Mouse (Mus musculus) hindbrain, embryonic 14.5 days (tissue): ENCODE results near the gene Fam184a. TPM values are rescaled to one million over a fixed set of nuclear protein-coding genes. Genes with fewer than 3 reads are reported as not detected.
A peak's percentile ranks its signal among the peaks of the same experiment; 100 is the strongest.

Experiments used
- ATAC-seq: fragments of 200-750 bp; cut with Nextera tagmentation; 2 replicates; pipeline ENCODE4 v1.8.0; 2017; ENCODE audit warnings: moderate number of reproducible peaks, mild to moderate bottlenecking, moderate TSS enrichment, moderate library complexity; ENCODE audit not compliant: low FRiP score
- DNase-seq: peaks from one replicate; pipeline ENCODE4 v3.0.0-alpha.2; 2015; ENCODE audit warnings: low spot score
- H3K27ac ChIP-seq: fragments of 300-500 bp; sonication (generic); 2 replicates; pipeline ENCODE4 v1.5.1; 2014; ENCODE audit warnings: mild to moderate bottlenecking, moderate library complexity
- H3K27me3 ChIP-seq: fragments of 300-500 bp; sonication (generic); 2 replicates; pipeline ENCODE4 v1.6.1; 2014; ENCODE audit warnings: mild to moderate bottlenecking, low read length, mixed read lengths; ENCODE audit not compliant: control insufficient read depth, insufficient read depth
- H3K36me3 ChIP-seq: fragments of 300-500 bp; sonication (generic); replicated peaks from 2 replicates; pipeline ENCODE4 v1.6.1; 2014; ENCODE audit not compliant: control insufficient read depth, insufficient read depth
- H3K4me1 ChIP-seq: fragments of 300-500 bp; sonication (generic); replicated peaks from 2 replicates; pipeline ENCODE4 v1.6.1; 2014; ENCODE audit warnings: antibody characterized with exemption, low read length, mixed read lengths; ENCODE audit not compliant: control insufficient read depth, insufficient read depth
- H3K4me2 ChIP-seq: fragments of 300-500 bp; sonication (generic); replicated peaks from 2 replicates; pipeline ENCODE4 v1.6.1; 2014; ENCODE audit warnings: mild to moderate bottlenecking, moderate library complexity
- H3K4me3 ChIP-seq: fragments of 300-500 bp; sonication (generic); replicated peaks from 2 replicates; pipeline ENCODE4 v1.5.1; 2014; ENCODE audit warnings: mild to moderate bottlenecking, low read length
- H3K9ac ChIP-seq: fragments of 300-500 bp; sonication (generic); 2 replicates; pipeline ENCODE4 v1.6.1; 2014
- H3K9me3 ChIP-seq: fragments of 300-500 bp; sonication (generic); 2 replicates; pipeline ENCODE4 v1.6.1; 2016; ENCODE audit warnings: low read length; ENCODE audit not compliant: control insufficient read depth
- WGBS: fragments of 180-500 bp; shearing (Covaris S2); extraction: QIAGEN DNeasy Blood & Tissue Kit; methylation state at CpG from one replicate; pipeline ENCODE4 v1.1.7; 2014; 5-methylcytosine and 5-hydroxymethylcytosine counted together
- polyA plus RNA-seq: library from polyadenylated mRNA; unstranded; fragments of >200 nt; fragmentation: Nextera tagmentation; extraction: Ambion mirVana; gene quantifications from 2 replicates; pipeline ENCODE4 v1.2.1, GENCODE M21; 2014

The Fam184a gene
- polyA plus RNA-seq, 1 experiment from 2014 or later, result 15.7 TPM

GRCm38 (mm10) chr10:53752723-53753122 is 1.8 kb upstream of the Fam184a start:
- Histone ChIP-seq H3K27me3 (no peaks in the 10 kb centered on the region), H3K4me1 (peaks cover 17% of the 10 kb centered on the region), H3K27ac (no peak overlapping the region), H3K9ac (no peak overlapping the region), H3K4me2 (no peak overlapping the region), H3K4me3 (no peak overlapping the region), H3K36me3 (no peaks in the 10 kb centered on the region), H3K9me3 (no peaks in the 10 kb centered on the region)
- 96% methylated on average over 1 of the region's 1 CpGs for WGBS
- DNase-seq (no peak), ATAC-seq (no peak)

GRCm38 (mm10) chr10:53750275-53750954 is 508 bp downstream of the Fam184a start:
- peak overlapping the region; percentile 79 for H3K9ac ChIP-seq
- peak; percentile 27 for DNase-seq
- H3K36me3 ChIP-seq, result no peaks in the 10 kb centered on the region
- no peaks in the 10 kb centered on the region for H3K9me3 ChIP-seq
- H3K4me2 ChIP-seq, result peak overlapping the region; percentile 91
- peak; percentile 14 for ATAC-seq
- no peaks in the 10 kb centered on the region for H3K27me3 ChIP-seq
- H3K4me3 ChIP-seq, result peak overlapping the region; percentile 88
- H3K27ac ChIP-seq, result peak overlapping the region; percentile 66
- 11% methylated on average over 32 of the region's 39 CpGs for WGBS
- H3K4me1 ChIP-seq, result peaks cover 17% of the 10 kb centered on the region

- ATAC-seq, result no peak
- WGBS, result 93% methylated on average over 6 of the region's 6 CpGs
Observed at GRCm38 (mm10) chr10:53746039-53746438, 4.9 kb downstream of the Fam184a start.

GRCm38 (mm10) chr10:53742961-53743360 is 8.0 kb downstream of the Fam184a start:
- no peak overlapping the region for H3K27ac ChIP-seq
- H3K4me1 ChIP-seq, result no peaks in the 10 kb centered on the region
- peak; percentile 3; the same call in 1 of the 2 replicates for ATAC-seq
- DNase-seq, result no peak
- H3K9ac ChIP-seq, result no peak overlapping the region
- 73% methylated on average over 5 of the region's 5 CpGs for WGBS
- H3K4me2 ChIP-seq, result no peak overlapping the region
- no peaks in the 10 kb centered on the region for H3K9me3 ChIP-seq
- no peaks in the 10 kb centered on the region for H3K27me3 ChIP-seq
- no peaks in the 10 kb centered on the region for H3K36me3 ChIP-seq
- H3K4me3 ChIP-seq, result no peak overlapping the region

More at GRCm38 (mm10) chr10:53746039-53746438, 4.9 kb downstream of the Fam184a start:
- Histone ChIP-seq H3K27ac (no peak overlapping the region), H3K4me2 (no peak overlapping the region), H3K36me3 (no peaks in the 10 kb centered on the region), H3K27me3 (no peaks in the 10 kb centered on the region), H3K4me3 (no peak overlapping the region), H3K9ac (no peak overlapping the region), H3K4me1 (peaks cover 17% of the 10 kb centered on the region), H3K9me3 (no peaks in the 10 kb centered on the region)
- no peak for DNase-seq

GRCm38 (mm10) chr10:53740014-53740413 is 10.9 kb downstream of the Fam184a start:
- Histone ChIP-seq H3K27me3 (no peaks in the 10 kb centered on the region), H3K4me1 (0 out of 2 replicates have a peak, but pooled peaks cover 5% of the 10 kb centered on the region), H3K9ac (no peak overlapping the region), H3K27ac (no peak overlapping the region), H3K4me2 (no peak overlapping the region), H3K36me3 (no peaks in the 10 kb centered on the region), H3K9me3 (no peaks in the 10 kb centered on the region), H3K4me3 (no peak overlapping the region)
- ATAC-seq (no peak), DNase-seq (no peak)

GRCm38 (mm10) chr10:53738842-53739241 is 12.1 kb downstream of the Fam184a start:
- Histone ChIP-seq H3K4me2 (no peak overlapping the region), H3K9ac (no peak overlapping the region), H3K9me3 (no peaks in the 10 kb centered on the region), H3K4me3 (no peak overlapping the region), H3K27ac (no peak overlapping the region), H3K4me1 (0 out of 2 replicates have a peak, but pooled peaks cover 5% of the 10 kb centered on the region), H3K27me3 (no peaks in the 10 kb centered on the region), H3K36me3 (no peaks in the 10 kb centered on the region)
- 87% methylated on average over 8 of the region's 8 CpGs for WGBS
- DNase-seq (no peak), ATAC-seq (no peak)

GRCm38 (mm10) chr10:53735201-53735865 is 15.6 kb downstream of the Fam184a start:
- no peak overlapping the region for H3K4me3 ChIP-seq
- 82% methylated on average over 7 of the region's 7 CpGs for WGBS
- H3K9ac ChIP-seq, result no peak overlapping the region
- no peak overlapping the region for H3K4me2 ChIP-seq
- no peaks in the 10 kb centered on the region for H3K36me3 ChIP-seq
- ATAC-seq (no peak), DNase-seq (no peak)
- H3K27ac ChIP-seq, result no peak overlapping the region
- H3K9me3 ChIP-seq, result no peaks in the 10 kb centered on the region
- no peaks in the 10 kb centered on the region for H3K27me3 ChIP-seq
- 0 out of 2 replicates have a peak, but pooled peaks cover 5% of the 10 kb centered on the region for H3K4me1 ChIP-seq

- Histone ChIP-seq H3K9me3 (no peaks in the 10 kb centered on the region), H3K27me3 (no peaks in the 10 kb centered on the region), H3K4me1 (0 out of 2 replicates have a peak, but pooled peaks cover 5% of the 10 kb centered on the region), H3K9ac (no peak overlapping the region), H3K36me3 (no peaks in the 10 kb centered on the region), H3K4me2 (no peak overlapping the region), H3K27ac (no peak overlapping the region), H3K4me3 (no peak overlapping the region)
- DNase-seq (no peak), ATAC-seq (no peak)
- WGBS, result 87% methylated on average over 7 of the region's 7 CpGs
Observed at GRCm38 (mm10) chr10:53732324-53732723, 18.6 kb downstream of the Fam184a start.

- Histone ChIP-seq H3K27me3 (no peaks in the 10 kb centered on the region), H3K27ac (no peak overlapping the region), H3K4me3 (no peak overlapping the region), H3K4me1 (no peaks in the 10 kb centered on the region), H3K9me3 (no peaks in the 10 kb centered on the region), H3K36me3 (no peaks in the 10 kb centered on the region), H3K9ac (no peak overlapping the region), H3K4me2 (no peak overlapping the region)
- DNase-seq, result no peak
- 55% methylated on average over 1 of the region's 1 CpGs for WGBS
- ATAC-seq, result no peak
Observed at GRCm38 (mm10) chr10:53728883-53729282, 22.0 kb downstream of the Fam184a start.
